Mouse (Mus musculus) spleen, adult 12 weeks (tissue): ENCODE data around the gene Pax5.

Experiments
- DNase-seq: peaks from one replicate; pipeline ENCODE4 v3.0.0; 2022; ENCODE audit warnings: low spot score

Gene Pax5

DNA sequence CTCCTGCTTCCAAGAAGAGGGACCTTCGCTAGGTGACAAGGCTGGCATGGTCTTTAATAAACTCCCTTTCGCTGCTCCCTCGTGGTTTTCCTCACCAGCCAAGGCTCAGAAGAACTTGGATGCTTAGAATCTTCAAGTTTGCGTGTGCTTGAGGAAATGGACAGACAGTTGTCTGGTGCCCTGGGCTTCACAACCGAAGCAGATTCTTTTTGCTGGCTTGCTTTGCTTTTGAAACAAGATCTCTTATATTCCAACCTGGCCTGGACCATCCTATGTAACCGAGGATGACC lies 45.6 kb downstream of the Pax5 start:
- no peak for DNase-seq

DNA sequence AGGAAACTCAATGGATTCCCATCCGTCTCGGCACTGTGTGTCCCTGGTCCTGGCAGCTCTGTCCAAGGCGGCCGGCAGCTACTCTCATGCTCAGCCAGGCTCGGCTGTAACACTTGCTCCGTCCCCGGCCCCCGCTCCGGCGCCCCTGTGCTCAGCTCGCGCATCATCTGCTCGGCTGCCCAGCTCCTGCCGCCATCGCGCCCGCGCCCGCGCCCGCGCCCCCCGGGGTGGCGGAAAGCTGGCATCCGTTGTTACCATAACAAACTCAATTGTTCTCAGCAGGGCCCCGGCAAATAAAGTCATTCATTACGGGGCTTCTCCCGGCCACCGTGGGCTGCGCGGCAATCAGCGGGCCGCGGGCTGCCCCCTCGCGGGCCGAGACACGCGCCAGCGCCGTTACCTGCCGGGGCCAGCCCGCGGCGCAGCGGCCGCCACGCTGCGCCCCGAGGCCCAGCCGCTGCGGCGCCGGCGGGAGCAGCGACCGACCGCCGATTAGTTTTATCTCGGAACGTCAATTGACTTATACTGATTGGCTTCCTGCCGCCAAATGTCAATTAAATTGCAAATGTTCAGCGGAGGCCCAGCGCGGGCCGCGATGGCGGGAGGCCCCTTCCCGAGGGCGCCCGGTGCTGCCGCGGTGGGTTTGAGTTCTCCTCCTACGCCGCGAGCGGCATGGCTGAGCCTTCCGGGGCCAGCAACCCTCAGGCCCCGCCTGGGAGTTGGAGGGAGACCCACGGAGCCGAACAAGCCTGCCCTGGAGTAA lies 46.1 kb downstream of the Pax5 start:
- no peak for DNase-seq

- no peak for DNase-seq
These were observed 46.8 kb downstream of the Pax5 start for GRCm38 (mm10) chr4:44663489-44663888.

DNA sequence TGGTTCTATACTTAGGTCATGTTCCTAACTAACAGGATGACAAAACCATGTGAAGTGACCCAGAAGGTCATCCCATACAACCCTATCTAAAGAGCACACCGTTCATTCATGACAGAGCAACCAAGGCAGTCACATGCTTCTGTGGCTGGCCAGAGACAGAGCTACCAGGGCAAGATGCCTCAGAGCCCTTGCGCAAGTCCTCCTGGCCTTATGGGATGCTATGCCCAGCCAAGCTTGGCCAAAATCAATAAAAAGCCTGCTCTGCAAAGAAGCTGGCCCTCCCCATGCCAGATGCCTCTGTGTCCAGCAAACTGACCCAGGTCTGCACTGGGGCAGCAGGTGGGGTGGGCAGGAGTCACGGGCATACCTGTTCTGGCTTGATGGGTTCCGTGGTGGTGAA lies 65.1 kb downstream of the Pax5 start:
- DNase-seq, result no peak

DNA sequence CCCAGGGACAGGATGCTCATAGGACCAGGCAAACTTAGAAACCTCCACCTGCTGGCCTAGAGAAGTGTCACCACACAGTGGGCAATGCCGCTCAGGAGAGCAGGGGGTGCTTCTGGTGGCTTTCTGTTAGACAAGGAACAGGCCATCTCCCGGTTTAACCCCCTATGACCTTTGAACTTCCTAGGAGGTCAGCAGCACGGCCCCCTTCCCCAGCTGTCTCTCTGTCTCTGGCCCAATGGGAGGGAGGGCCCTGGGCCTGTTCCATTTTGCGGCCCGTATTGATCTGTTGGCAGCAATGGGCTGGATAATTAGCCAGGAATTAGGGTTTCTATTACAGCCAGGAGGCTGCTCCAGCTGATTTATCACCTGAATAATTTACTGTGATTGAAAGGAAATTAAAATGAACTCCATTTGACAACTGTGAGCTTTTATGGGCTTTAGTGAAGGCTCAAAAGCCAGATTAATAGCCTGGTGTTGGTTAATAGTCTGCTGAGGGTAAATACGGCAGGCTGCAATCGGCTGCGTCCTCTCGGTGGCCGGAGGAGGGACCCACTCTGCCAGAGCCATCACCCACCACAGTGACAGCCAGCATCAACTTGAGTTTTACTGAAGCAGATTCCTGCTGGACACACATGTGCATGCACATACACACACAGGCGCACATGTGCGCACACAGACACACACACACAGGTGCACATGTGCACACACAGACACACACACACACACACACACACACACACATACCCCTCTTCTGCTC lies 68.3 kb downstream of the Pax5 start:
- DNase-seq, result no peak

- no peak for DNase-seq
These were observed 74.7 kb downstream of the Pax5 start for GRCm38 (mm10) chr4:44635618-44636017.

- no peak for DNase-seq
These were observed 76.4 kb downstream of the Pax5 start for GRCm38 (mm10) chr4:44633694-44634524.

DNA sequence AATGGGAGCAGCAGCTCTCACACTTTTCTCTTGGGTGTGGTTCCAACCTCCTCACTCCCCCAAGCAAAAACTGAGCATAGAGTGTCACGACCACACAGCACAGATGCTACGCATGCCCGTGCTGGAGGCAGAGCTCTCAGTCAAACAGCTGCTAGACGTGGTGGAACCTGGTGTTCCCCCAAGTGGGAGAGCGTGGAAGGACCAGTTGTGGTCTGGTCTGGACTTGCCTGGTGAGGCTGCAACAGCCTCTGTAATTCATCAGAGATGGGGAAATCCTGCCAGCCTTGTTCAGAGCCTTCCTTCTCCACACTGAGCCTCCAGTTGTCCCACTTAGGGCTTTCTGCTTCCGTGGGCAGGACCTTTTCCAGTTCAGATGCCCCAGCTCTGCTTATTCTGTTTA lies 80.2 kb downstream of the Pax5 start:
- no peak for DNase-seq

DNA sequence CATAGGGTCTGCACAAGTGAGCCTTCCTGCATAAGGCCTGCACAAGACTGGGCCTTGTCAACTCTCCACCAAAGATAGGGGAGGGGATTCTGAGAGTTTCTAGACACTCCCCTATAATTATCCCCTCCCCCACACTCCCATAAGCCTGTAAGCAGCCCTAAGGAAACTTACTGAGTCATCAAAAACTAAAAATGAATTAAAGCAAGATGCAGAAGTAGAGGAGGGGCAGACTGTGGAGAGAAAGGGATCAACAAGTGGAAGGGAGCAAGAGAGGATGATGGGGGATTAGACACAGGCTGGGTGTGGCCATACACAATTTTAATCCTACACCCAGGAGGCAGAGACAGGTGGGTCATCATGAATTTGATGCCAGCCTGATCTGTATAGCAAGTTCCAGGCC lies 82.4 kb downstream of the Pax5 start:
- no peak for DNase-seq

DNA sequence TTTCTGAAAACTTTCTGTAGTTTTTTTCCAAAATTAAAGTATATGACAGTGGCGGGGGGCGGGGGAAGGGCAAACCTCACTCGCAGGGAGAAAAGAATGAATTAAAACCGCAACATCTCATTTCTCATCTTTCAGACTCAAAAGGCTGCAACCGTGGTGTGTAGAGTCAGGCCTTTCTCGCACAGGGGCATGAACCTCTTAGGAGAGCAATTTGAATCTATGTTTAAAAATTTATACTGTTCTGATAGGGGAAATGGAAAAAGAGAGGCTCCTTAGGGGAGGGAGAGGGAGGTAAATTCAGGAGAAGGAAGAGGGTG lies 85.2 kb downstream of the Pax5 start:
- no peak for DNase-seq

GRCm38 (mm10) chr4:44624232-44625107 lies 85.8 kb downstream of the Pax5 start:
- DNase-seq, result no peak

GRCm38 (mm10) chr4:44623435-44623727 lies 86.9 kb downstream of the Pax5 start:
- no peak for DNase-seq

DNA sequence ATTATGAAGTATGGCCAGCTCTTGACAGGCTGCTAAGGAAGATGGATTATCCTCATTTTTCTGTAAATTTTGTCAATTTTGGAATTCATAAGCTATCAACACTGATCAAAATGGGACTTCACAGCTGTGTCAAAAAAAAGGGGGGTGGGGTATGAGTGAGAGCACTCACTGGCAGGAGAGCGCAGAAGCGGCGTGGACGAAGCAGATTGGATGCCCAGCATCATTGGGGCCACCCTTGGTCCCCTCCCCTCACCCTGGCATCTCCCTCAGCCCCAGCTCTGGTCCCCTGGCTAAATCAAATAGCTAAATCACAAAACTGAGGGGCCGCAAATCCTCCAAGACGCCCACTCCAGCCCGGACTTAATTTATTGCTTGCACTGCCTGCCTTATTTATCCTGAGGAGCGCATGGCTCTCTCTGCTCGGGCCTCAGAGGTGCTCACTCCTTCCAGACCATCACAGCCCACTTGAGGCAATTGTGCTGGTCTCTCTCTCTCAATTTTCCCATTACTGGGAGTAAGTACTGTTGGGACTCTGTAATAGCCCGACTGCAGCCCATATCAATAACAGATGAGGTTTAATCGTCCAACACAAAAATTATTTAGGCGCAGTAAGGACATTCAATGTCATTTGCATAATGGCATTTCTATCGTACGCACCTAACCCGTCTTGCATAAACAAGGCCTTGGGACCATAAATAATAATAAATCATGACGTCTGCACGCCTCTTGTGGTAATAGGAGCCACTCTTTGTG lies 87.4 kb downstream of the Pax5 start:
- no peak for DNase-seq

- no peak for DNase-seq
These were observed 90.0 kb downstream of the Pax5 start for GRCm38 (mm10) chr4:44620241-44620640.

GRCm38 (mm10) chr4:44614066-44614667 lies 96.1 kb downstream of the Pax5 start:
- no peak for DNase-seq

DNA sequence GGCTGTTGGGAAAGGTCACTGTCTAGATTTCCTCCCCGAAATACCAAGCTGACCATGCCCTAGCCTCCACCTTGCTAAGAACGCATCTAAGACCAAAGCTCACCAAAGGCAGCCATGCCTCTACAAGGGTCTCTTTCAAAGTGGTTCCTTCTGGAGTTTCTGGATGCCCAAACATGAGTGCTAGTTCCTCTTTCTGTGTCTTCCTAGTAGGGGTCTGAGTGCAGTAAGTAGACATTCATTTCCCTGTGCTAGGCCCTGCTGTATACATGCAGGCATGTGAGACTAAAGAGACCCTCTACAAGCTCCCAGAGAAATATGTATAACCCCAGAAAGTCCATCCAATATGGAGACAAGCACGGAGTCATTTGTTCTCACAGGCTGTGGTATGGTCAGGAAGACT lies 97.9 kb downstream of the Pax5 start:
- DNase-seq, result no peak

DNA sequence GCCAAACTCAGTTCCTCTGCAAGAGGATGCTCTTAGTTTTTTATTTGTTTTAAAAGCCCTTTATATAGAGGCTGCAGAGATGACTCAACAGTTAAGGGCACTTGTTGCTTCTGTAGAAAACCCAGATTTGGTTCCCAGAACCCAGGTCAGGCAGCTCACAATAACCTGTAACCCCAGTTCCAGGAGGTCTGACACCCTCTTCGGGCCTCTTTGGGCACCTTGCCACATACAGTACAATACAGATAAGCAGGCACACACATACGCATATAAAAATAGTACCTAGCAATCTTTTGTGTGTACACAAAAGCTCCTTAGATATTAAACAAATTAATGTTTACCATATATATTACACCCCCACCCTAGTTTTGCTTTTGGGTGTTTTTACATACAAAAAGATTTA lies 104.8 kb downstream of the Pax5 start:
- no peak for DNase-seq

GRCm38 (mm10) chr4:44602257-44602801 lies 108.0 kb downstream of the Pax5 start:
- DNase-seq, result no peak

DNA sequence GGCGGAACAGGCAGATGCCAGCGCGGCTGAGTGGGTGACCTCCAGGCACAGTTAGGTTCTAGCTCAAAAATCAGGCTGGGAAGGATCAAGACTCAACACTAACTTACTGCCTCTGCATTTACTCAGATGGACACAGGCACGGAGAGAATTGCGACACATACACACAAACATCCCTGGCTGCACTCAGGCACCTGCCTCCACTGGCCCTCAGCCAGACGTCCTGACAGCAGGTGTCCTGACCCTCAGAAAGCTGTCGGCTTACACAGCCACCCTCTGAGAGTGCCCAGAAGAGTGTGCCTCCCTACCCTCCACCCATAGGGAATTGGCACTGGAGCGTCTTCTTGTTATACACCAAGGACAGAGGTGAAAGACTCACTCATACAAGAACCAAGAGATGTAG lies 108.9 kb downstream of the Pax5 start:
- no peak for DNase-seq

GRCm38 (mm10) chr4:44600875-44601274 lies 109.4 kb downstream of the Pax5 start:
- DNase-seq, result no peak

GRCm38 (mm10) chr4:44597965-44598364 lies 112.3 kb downstream of the Pax5 start:
- no peak for DNase-seq
